Mouse (Mus musculus) 416B (cell line): ENCODE measurements around the gene Tnpo3.

Experiments used
- DNase-seq: peaks from one replicate; pipeline ENCODE4 v3.0.0; 2011; ENCODE audit warnings: low read depth

Tnpo3 gene

DNA sequence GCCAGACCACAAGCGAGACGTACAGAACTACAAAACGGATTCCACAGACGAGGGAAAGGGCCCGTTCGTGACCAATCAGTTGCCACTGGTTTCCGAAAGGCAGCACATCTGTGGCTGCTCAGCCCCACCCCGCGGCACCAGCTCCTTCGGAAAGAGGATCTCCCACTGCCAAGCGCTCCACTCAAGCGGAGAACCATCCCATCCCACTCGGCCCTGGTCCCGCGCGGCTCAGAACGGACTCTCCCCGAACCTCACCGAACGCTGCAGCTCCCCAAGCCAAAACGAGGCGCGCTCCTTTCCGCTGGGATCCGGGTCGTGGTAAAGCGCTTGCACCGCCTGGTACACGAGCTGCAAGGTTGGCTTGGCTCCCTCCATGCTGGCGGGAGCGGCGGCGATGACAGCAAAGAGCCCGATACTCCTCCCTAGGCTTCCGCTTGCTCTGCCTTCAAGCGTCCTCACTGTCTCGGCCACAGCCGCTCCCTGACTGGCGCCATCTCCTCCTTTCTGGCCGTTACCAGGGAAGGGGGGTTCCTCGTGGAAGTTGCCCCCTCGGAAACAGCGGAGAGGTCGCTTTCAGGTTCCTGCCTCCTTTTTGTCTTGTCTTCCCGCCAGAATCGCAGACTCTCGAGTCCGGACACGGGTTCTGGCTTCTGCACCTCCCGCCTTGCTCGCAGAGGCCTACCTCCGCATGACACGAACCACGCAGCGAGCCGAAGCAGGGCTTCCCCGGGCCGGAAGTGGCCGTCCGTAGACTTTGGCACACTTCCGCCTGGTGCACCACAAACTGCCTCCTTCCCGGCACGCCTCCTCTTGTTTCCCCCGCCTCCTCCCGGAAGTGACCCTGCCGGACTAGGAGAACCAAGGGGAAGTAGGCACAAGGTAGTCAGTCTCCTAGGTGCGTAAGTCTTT, at the start of gene Tnpo3:
TSS of gene Tnpo3 (minus strand) at position 777 of the 909 bp plus-strand sequence.
- peak; percentile 97 for DNase-seq

DNA sequence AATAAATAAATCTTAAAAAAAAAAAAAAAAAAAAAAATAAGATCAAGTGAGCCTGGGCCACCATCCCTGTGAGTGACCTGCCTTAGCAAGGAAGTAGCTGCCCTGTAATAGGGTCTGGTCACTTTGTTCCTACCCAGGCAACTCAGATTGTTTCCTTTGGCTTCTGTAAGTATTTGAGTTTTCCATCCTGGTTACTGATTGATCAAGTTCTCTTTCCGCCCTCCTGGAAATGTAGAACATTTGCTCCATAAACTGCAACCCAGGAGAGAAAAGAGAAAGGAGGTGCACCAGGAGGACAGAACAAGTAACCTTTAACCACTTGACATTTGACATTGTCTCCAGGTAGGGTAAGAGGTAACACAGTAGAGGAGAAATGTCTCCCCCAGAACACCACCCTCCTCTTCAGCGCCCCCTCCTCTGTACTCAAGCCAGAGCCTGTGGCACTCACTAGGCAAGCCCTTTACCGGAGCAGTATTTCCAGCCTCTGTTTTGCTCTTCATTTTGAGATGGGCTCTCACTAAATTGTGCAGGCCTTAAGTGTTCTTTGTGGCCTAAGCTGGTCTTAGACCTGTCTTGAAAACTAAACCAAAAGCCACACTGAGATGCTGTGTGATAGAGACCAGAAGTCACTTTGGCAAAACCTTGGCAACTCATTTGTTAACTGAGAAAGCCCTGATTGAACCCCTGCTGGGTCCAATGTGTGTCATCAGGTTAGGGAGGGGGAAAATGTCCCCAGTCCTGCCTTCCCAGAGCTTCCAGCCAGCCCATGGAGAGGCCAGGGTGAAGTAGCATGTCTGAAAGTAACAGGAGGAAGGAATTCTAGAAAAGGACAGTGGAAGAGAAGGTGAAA, 49.2 kb upstream of the Tnpo3 start:
- DNase-seq, result no peak

DNA sequence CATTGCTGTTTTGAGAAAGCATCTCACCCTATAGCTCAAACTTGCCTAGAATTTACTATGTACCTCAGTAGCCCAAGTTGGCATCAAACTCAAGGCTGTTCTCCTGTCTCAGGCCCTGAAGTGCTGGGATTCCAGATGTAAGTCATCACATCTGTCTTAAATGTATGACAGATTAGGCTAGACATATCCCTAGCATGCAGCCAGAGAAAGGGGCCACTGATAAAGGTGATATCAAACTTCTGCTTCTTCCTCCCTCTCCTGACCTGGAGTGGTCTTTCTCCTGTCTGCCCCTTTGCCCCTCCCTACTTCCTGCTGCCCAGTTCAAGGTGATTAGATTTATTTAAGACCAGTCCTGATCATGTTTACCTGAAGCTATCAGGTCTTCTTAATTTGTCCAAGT, 43.6 kb upstream of the Tnpo3 start:
- no peak for DNase-seq

DNA sequence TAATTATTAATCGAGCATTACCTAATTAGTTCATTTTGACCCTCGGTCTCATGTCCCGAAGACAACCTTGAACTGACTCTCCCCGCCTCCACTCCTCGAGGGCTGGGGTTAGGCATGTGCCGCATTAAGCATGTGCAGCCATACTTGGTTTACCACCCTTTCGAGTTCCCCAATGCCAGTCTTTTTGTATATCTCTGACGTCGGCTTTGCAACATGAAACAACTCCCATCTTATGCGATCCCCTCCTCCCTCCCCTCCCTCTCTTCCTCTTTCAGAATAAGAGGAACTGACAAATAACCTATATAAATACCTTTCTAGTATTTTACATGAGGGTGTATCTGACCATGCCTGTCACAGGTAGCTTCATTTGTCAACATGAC, 40.5 kb upstream of the Tnpo3 start:
- DNase-seq, result no peak

DNA sequence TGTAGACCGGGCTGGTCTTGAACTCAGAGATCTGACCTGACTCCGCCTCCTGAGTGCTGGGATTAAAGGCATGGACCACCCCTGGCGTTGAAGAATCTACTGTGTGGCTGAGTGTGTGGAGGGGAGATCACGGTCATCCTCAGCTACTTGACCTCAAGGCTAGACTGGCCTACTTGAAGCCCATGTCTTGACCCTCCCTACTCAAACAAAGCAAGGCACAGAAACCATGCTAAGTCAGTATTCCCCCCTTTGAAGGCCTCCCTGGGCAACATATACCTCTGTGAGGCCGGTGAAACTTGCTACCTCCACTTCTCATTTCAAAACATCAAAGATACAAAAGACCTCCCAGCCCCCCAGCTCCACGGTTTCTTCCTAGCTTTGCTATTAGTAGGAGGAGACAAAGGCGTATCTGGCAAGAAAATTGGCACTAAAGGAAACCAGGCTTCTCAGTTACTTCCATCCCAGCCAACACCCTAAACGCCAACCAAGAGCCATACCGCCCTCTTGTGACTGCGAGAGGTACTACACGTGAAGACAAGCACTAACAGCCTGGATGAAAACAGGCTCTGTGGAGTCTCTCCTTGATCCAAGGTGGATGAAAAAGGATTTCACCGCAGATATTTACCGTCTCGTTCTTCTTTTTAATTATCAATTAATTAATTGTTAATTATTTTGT, 39.9 kb upstream of the Tnpo3 start:
- DNase-seq, result peak; percentile 87

DNA sequence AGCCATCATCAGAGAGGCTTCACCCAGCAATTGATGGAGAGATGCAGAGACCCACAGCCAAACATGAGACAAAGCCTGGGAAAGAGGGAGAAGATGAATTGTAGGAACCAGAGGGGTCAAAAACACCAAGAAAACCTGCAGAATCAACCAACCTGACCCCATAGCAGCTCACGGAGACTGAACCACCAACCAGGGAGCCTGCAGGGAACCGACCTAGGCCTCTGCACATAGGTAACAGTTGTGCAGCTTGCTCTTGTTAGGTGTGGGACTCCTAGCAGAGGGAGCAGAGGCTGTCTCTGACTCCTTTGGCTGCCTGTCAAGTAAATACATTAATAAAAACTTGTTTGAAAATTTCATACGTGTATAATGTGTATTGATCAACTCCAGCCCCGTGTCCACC, 32.1 kb upstream of the Tnpo3 start:
- no peak for DNase-seq

DNA sequence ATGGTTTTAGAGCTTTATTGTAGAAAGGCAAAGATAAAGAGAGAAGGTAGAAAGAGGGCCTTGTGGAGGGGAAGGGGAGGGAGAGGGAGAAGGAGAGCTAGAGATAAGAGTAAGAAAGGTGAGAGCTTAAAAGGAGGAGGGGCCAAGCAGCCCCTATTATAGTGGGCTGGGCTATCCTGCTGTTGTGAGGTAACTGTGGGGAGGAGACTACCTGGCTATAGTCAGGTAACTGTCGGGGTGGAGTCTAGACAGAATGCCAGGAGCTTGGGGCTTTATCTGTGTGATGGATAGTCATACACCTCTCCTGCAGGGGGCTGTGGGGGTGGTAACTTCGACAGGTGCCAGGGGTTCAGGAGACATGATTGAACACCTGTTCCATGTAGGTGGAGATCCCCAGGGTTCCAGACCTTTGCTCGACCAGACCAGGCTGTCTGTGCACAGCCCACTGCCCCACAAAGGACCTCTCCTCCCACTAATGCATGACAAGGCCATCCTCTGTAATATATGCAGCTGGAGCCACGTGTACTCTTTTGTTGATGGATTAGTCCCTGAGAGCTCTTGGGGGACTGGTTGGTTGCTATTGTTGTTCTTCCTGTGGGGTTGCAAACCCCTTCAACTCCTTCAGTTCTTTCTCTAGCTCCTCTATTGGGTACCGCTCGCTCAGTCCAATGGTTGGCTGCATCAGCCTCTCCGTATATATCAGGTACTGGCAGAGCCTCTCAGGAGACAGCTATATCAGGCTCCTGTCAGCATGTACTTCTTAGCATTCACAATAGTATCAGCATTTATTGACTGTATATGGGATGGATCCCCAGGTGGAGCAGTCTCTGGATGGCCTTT, 30.1 kb upstream of the Tnpo3 start:
- no peak for DNase-seq

DNA sequence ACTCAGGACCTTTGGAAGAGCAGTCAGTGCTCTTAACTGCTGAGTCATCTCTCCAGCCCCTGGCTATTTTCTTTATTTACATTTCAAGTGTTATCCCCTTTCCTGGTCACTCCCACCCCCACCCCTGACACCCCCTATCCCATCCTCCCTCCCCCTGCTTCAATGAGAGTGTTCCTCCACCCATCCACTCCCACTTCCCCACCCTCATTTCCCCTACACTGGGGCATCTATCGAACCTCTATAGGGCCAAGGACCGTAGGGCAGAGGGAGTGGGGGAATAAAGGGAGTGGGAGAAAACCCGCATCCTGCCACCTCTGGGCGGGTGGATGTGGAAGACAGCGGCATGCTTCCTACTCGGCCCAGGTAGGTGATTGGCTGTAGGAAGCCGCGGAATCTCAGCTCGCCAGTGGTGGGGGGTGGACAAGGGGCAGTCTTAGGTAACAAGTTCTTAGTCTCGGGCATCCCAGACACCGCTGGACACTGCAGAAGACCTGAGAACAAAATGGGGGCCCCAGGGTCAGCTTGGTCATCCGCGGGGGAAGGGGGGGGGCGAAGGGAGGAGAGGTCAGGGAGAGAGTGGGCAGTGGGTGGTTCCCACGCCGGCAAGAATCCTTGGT, 29.3 kb upstream of the Tnpo3 start:
- DNase-seq, result no peak

DNA sequence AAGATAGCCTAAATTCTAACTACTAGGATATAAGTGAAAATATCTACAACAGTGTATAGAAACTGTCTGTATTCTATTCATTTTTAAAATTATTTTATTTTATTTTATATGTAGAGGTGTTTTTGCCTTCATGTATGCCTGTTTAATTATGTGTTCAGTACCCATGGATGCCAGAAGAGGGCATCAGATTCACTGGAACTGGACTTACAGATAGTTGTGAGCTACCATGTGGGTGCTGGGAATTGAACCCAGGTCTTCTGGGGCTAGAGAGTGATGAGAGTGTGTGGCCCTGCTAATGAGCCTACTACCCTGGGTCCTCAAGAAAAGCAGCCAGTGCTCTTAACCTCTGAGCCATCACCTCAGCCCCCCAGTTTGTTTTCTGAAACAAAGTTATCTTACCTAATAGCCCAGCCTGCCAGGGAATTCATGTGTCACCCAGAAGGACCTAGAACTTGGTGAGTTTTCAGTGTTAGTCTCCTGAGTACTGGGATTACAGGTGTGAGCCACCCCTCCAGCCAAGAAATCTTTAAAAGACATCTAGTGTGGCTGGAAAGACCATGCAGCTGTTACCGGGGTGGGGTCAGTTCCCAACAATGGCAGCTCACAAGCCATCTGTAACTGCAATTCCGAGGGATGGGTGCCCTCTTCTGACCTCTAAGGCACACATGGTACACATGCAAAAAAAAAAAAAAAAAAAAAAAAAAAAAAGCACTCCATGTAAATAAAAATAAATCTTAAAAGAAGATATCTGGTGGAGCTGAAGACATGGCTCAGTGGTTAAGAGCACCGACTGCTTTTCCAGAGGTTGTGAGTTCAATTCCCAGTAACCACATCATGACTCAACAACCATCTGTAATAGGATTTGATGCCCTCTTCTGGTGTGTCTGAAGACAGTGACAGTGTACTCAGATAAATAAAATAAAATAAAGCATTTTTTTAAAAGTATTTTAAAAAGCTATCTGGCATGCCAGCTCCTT, 28.0 kb upstream of the Tnpo3 start:
- no peak for DNase-seq

DNA sequence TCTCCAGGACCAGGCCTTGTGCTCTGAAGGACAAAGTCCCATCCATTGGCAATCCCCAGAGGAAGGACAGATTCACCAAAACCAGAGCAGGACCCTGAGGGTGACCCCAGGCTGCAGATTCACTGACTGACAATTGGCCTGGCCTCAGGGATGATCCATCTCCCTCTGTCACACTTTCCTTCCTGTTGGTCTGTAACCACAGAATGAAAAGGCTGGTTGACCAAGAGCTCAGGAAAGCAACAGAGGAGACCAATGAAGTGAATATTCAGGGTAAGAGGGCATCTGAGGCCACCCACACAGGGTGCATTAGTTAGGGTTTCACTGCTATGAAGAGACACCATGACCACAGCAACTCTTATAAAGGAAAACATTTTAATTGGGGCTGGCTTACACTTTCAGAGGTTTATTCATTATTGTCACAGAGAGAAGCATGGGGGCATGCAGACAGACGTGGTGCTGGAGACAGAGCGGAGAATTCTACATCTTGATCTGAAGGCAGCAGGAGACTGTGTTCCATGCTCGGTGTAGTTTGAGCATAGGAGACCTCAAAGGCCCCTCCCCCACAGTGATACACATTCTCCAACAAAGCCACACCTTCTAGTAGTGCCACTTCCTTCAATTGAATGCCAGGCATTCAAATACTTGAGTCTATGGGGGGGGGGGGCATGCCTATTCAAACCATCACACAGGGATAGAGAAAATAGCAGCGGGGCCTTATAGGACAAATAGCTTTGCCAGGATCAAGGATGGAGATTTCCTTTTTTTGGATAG, 26.8 kb upstream of the Tnpo3 start:
- peak; percentile 61 for DNase-seq

DNA sequence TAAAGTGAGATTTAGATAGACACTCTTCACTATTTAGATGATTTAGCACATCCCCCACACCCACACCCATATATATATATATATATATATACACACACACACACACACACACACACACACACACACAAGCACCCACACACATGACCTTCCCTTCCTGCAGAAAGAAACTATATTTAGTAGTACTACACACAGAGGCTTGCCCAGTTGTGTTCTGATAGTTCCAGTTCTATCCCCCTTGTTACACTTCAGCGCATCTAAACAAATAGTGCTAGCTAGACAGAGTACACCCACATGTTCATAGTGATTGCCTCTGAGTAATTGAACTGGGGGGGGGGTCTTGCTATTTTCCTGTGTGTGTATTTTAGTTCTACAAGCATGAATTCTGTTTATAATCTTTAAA, 24.9 kb upstream of the Tnpo3 start:
- no peak for DNase-seq

DNA sequence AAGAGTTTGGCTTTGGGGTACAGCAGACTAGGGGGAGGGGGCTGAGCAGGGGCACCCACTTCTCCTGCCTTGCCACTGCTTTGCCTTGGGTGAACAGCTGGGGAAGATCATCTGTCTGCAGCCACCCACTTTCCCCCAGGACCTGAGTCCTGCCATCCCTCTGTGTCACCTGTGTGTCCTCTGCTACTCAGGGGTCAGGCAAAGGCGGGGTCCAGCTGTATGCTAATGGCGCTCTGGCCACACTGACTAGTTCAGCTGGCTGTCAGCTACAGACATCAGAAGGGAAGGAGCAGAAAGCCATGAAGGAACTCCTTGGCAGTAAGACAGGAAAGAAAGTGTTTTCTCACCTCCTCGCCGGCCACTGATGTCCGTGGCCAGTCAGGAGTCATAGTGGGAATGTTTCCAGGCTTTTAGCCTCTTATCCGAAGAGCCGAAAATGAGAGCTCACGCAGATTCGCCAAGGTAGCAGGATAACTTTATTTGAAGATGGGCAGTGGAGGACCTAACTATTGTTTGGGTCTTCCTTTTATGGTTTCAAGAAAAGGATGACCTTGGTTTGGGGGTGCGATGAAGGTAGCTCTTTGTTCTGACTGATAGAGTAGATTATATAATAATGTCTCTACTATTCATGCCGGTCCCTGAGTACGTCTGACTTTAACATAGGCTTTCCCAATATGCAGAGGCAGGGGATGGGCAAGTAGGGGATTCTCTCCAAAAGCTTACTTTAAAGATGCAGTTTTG, 23.0 kb upstream of the Tnpo3 start:
- no peak for DNase-seq

DNA sequence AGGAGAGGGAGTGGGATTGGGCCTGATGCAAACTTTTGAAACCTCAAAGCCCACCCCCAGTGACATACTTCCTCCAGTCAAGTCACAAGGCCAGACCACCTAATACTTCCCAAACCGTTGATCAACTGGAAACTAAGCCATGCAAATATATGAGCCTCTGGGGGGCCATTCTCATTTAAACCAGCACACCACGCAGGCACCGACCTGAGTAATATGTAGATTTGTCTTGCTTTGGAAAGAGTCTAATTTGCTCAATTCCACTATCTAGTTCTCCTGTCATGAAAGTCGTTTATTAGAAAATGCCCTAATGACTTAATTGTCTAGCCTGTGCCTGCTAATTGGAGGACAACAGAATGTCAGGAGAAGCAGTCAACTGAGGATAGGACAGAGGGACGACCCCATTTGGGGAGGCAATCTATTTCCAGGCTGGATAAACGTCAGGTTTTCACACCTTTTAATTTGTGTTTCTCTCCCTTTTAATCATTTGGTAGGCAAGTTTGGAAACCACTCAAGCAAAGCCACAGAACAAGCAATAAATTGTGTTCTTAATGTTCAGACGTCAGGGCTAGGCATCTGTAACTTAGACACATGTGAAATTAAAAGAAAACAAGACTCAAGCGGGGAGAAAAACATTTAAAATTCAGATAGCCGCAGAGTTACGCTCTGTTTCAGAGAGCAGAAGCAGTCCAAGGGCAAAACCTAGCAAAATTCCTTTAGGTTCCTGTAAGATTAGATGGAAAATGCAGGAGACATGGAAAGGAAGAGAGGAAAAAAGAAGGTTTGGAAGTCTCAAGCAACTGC, 22.3 kb upstream of the Tnpo3 start:
- DNase-seq, result no peak

DNA sequence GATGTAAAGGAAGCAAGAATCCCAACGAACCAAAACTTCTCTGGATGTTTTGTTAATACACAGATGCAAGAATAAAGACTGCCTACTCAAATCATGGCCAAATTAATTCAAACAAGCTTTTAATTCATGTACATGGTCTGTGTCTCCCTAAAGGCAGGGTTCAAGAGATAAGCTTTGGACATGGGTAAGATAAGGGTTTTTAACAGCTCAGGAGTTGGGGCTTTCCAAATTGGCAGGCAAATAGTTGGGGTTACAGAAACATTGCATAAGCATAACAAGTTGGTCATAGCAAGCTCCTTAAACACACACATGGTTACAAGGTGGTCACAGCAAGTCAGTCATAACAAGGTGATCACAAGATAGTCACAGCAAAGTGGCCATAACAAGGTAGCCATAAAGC, 20.5 kb upstream of the Tnpo3 start:
- DNase-seq, result no peak

DNA sequence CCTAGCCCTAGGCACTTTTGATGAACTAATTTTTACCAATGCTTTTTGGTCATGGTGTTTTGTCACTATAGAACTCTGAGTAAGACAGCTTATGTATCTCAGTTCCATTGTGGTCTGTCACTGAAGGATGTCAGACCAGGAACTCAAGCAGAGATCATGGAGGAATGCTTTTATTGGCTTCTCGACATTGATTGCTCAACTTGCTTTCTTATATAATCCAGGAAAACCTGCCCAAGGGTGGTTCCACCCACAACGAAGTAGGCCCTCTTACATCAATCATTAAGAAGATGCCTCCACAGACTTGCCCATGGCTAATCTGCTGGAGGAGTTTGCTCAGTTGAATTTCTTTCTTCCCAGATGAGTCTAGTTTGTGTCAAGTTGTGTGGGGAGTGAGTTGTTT, 18.1 kb upstream of the Tnpo3 start:
- DNase-seq, result peak; percentile 9

DNA sequence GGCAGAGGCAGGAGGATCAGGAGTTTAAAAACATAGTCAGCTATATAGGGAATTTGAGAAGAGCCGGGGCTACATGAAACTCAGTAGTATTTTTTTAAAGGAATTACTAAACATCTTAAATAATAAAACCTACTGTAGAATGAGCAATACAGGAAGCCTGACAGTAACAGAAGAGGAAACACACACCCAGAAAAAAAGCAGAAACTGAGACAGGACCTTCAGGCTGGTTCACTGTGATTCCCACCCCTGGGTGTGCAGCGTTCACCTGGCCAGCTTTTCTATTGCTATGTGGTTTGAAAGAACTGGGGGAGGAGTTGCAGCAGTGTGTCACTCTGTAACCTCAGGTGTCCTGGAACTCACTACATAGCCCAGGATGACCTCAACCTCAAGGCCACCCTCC, 14.2 kb upstream of the Tnpo3 start:
- DNase-seq, result peak; percentile 40

DNA sequence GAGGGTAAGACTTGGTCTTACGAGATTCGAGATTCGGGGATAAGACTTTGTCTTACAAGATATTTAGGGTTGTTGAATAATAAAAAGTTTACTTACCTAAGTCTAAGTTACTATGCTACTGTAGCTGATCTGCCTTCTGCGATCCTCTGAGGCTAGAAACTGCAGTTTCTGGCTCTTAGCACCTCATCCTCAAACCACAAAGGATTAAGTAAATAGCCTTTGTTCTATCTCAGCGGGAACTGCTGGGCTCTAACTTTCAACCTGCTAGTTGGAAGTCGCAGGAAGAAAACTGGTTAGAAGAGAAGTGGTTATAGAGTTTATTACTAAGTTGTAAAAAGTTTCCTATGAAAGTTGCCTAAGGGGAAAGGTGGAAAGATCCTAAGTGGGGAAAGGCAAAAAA, 12.6 kb upstream of the Tnpo3 start:
- no peak for DNase-seq
